Mouse (Mus musculus) heart, postnatal 36 days (tissue): ENCODE measurements around the gene Scfd2. TPM values are rescaled to one million over a fixed set of nuclear protein-coding genes. Genes with fewer than 3 reads are reported as not detected.

Experiments
- DNase-seq, 2 experiments: peaks; one replicate each; pipeline ENCODE4 v3.0.0; 2021 to 2022
- intact Hi-C: fragments of 180-260 bp; cut with DNase I; formaldehyde crosslinking; loops from one replicate; pipeline ENCODE4 v1.15.1; 2025
- total RNA-seq, 2 experiments: library from RNA; stranded (reverse); gene quantifications; 2 replicates each; pipeline ENCODE4 v1.2.3; 2021

The Scfd2 gene
- total RNA-seq, 2 experiments from 2014 or later = 11.6 to 12.9 TPM

DNA sequence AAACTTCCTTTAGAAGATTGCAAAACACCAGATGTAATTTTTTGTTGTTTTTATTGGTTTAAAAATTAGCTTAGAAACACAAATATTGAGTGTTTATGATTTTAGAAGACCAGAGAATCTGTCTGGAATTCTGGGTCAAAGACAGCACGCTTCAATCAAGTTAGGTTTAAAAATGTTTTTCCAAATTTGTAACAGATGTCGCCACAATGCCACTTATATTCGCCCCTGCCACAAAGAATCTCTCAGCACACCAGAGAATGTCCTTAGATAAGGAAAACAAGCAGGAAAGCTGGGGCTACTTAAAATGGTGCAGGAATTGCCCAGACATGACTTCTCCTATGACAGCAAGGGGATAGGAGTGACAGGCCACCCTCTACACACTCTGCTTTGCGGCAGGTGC lies 245.3 kb downstream of the Scfd2 start:
- DNase-seq = no peak
- intact Hi-C loops = no loop called here

GRCm38 (mm10) chr5:74285764-74286163 lies 245.8 kb downstream of the Scfd2 start:
- intact Hi-C loops = no loop called here

GRCm38 (mm10) chr5:74285289-74285688 lies 246.3 kb downstream of the Scfd2 start:
- intact Hi-C loops = no loop called here
- no peak for DNase-seq

More at GRCm38 (mm10) chr5:74285764-74286163, 245.8 kb downstream of the Scfd2 start:
- no peak for DNase-seq

DNA sequence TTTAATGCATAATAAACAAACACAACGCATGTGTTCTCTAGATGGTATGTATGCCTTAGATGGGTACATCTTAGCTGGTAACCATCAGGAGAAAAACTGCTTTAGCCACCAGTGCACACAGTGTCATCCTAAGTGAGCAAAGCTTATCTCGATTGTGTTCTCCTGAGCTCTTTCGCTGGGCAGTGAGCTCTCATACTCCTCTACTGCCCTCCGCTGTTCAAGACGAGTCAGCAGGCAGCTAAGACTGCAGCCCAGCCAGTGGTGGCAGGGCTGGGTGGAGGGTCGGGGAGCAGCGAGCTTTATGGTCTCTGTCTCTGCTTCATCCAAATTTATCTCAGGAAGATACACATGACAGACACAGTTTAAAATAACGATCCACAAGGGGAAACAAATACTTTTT lies 248.0 kb downstream of the Scfd2 start:
- intact Hi-C loops = no loop called here
- DNase-seq = no peak

DNA sequence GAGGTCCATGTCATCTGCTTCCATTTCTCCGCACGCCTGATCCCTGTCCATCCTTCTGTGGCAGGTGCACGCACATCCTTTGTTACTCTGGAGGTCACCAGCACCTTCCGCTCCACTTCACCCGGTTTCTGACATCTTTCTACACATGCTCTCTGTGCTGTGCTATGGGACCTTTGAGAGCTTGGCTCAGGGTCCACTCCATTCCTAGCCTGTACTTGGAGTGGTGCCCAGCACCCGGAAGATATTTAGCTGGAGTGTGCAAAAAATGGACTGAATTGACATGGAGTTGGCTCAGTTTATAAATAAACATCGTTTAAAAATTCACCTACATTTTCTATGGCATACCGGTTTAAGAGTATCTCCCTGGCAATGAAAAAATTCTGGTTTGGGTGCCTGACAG lies 250.1 kb downstream of the Scfd2 start:
- no peak for DNase-seq
- intact Hi-C loops = no loop called here

GRCm38 (mm10) chr5:74279673-74280072 lies 251.9 kb downstream of the Scfd2 start:
- DNase-seq = no peak
- intact Hi-C loops = loop anchor here (5.0 kb wide), 1 partner anchor 82 kb away; the partner anchor contains the start of gene Rasl11b

DNA sequence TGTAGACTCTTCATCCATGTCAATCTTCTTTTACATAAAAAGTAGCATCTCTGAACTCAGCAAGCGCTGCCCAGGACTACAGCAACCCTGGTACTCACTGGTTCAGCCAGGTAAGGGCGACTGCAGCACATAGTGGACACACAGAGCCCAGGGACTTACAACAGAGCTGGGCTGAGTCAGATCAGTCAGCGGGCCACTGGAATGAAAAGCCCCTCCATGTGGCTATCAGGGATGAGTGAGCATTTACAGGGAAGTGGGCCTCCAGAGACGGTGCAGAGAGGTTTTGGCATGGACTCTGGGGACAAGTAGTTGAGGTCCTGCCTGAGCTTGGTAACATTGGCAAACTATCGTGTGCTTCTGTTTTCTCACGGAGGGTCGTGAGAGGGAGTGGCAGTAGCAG lies 253.1 kb downstream of the Scfd2 start:
- DNase-seq = no peak
- intact Hi-C loops = loop anchor here (5.0 kb wide), 1 partner anchor 81 kb away; the partner anchor contains the start of gene Rasl11b

- intact Hi-C loops = loop anchor here (1.0 to 5.0 kb wide), 8 partner anchors 80 to 591 kb away; partner anchors contain the start of genes Rasl11b and Usp46
- DNase-seq = peak; percentile 87 to 91
Measured at GRCm38 (mm10) chr5:74277712-74278111, 253.8 kb downstream of the Scfd2 start.

DNA sequence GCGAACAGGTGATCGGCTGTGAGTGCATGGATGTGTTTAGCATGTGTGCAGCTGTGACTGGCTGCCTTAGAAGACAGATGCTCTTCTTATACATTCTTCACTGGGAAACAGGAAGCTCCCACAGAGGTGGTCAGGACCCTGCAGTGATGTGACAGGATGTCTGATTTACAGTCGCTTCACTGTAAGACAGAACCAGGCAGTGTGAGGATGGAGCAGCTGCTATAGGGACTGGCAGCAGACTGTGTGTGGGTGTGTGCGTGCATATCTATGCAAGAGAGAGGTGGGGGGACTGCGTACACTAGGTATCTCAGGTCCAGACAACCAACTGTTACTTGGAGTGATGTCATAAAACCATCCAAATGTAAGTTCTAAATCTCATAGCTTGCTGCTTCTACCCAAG lies 254.3 kb downstream of the Scfd2 start:
- DNase-seq = no peak
- intact Hi-C loops = loop anchor here (1.0 to 5.0 kb wide), 8 partner anchors 80 to 590 kb away; partner anchors contain the start of genes Rasl11b and Usp46

DNA sequence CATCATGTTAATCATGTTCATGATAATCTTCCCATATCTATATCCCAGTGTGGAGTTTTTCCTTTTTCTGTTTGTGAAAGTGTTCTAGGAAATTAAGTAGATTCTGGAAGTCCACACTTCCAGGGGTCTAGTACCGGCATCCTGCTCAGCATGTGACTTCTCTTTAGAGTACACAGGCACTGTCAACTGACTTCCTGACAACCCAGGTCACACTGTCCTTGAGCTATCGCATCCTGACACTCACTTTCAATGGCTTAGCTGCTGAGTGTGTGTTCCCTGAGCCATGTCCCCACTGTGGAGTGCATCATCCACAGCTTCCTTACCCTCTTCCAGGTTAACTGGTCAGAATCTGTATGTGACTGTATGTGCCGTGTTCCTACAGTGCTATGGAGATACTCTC lies 258.2 kb downstream of the Scfd2 start:
- intact Hi-C loops = no loop called here
- no peak for DNase-seq

GRCm38 (mm10) chr5:74267736-74268369 lies 263.7 kb downstream of the Scfd2 start:
- no peak for DNase-seq
- intact Hi-C loops = no loop called here

- intact Hi-C loops = no loop called here
- no peak for DNase-seq
Measured at GRCm38 (mm10) chr5:74267196-74267595, 264.4 kb downstream of the Scfd2 start.

GRCm38 (mm10) chr5:74266476-74266819 lies 265.1 kb downstream of the Scfd2 start:
- no peak for DNase-seq
- intact Hi-C loops = no loop called here

GRCm38 (mm10) chr5:74265601-74266475 lies 265.7 kb downstream of the Scfd2 start:
- DNase-seq = no peak

DNA sequence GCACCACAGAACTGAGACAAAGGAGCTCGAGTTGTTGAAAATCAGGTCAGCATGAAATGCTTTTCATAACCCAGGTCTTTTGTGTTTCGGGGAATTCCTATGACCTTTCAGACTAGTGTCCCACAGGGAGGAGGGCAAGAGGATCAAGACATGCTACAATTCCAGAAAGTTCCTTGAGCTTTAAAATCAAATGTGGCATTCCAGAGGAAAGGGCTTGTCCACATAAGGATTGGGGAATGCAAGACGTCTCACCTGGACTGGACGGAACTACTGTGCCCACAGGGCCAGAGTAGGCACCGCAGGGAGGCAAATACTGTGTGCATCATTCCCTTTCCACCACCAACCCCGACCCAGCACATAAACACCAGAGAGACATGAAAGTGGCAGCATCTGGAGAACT lies 266.4 kb downstream of the Scfd2 start:
- intact Hi-C loops = no loop called here
- DNase-seq = no peak

More at GRCm38 (mm10) chr5:74265601-74266475, 265.7 kb downstream of the Scfd2 start:
- intact Hi-C loops = no loop called here

- no peak for DNase-seq
- intact Hi-C loops = loop anchor here (1.0 to 5.0 kb wide), 2 partner anchors 67 to 116 kb away; partner anchors contain the start of gene Rasl11b
Measured at GRCm38 (mm10) chr5:74264541-74264940, 267.0 kb downstream of the Scfd2 start.

GRCm38 (mm10) chr5:74261016-74261415 lies 270.5 kb downstream of the Scfd2 start:
- DNase-seq = no peak
- intact Hi-C loops = loop anchor here (5.0 kb wide), 1 partner anchor 64 kb away; the partner anchor contains the start of gene Rasl11b

DNA sequence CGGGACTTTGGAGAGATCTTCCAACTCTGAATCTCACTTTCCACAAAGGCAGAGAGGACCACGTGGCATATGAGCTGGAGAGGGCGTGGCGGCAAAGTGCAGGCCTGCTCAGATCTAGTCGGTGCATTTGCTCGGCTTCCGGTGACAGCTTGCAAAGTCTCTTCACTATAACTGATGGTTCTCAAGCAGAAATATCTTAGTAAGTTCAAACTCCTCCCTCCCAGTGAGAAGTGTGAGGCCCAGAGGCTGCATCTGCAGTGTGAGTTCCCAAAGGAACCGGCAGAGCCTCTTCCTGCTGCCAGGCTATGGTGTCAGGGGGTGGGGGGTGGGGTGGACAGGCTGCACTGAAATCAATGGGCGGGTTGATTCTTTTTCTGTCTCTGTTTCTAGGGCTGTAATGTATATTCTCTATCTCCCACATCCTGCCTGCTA lies 271.2 kb downstream of the Scfd2 start:
- intact Hi-C loops = loop anchor here (5.0 kb wide), 1 partner anchor 63 kb away; the partner anchor contains the start of gene Rasl11b
- DNase-seq = peak in 1 of 2 experiments; percentile 21

DNA sequence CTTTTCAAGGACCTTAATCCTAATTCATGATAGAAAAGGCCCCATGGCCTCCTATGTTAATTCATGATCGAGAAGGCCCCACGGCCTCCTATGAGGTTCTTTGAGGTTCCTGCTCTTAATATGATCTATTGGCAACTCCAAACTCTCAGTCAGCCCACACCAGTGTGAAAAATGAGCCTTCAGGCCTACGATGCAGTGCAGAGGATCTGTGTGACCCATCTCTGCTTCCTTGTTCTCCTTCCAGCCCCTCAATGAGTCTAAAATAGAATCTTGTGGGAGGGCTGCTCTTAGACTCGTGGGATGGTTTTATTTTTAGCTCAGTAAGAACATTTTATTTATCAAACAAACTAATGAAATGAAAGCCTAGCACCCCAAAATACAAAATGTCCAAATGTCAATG lies 274.9 kb downstream of the Scfd2 start:
- intact Hi-C loops = no loop called here
- peak in 1 of 2 experiments; percentile 40 for DNase-seq

DNA sequence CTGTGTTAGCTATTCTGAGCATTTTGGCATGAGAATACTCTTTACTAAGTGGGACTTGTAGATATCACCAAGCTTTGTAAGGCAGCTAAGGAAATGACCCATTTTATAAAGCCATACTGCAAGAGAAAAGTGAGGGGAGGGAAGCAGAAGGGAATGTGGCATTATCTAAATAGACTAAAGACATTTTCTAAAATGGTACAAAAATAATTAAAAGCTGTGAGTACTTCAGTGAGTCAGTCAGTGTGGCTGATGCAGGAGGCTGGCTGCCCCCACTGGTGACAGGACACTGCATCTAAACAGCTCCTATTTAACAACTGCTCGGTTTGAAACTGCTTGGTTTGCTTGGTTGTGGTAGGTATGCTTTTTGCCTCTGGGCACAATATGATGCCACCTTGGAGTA lies 276.6 kb downstream of the Scfd2 start:
- intact Hi-C loops = no loop called here

GRCm38 (mm10) chr5:74253724-74254328 lies 277.7 kb downstream of the Scfd2 start:
- intact Hi-C loops = no loop called here
- no peak for DNase-seq

More for the DNA sequence above, 276.6 kb downstream of the Scfd2 start:
- no peak for DNase-seq
